Mouse (Mus musculus): ENCODE measurements around the gene Ubash3b. TPM values are rescaled to one million over a fixed set of nuclear protein-coding genes. Genes with fewer than 3 reads are reported as not detected.

Ubash3b gene
- polyA plus RNA-seq, 2 experiments, result 6.1 to 10.3 TPM

GRCm38 (mm10) chr9:41134907-41135306 lies 26.6 kb downstream of the Ubash3b start:
- Histone ChIP-seq H3K27ac (replicated peaks; ENCODE audit: low read depth, low read length) (no peak overlapping the region), H3K4me1 (ENCODE audit: control insufficient read depth, insufficient read depth, low read length) (peaks cover 24% of the 10 kb centered on the region; the same call in 1 of the 2 replicates), H3K36me3 (ENCODE audit: control insufficient read depth, insufficient read depth, low read length) (no peaks in the 10 kb centered on the region), H3K4me3 (replicated peaks; ENCODE audit: low read length) (no peak overlapping the region), H3K9me3 (ENCODE audit: control insufficient read depth, low read length) (no peaks in the 10 kb centered on the region), H3K4me2 (replicated peaks; ENCODE audit: low read depth, low read length, severe bottlenecking) (no peak overlapping the region), H3K27me3 (ENCODE audit: control insufficient read depth, insufficient read depth, low read length) (no peaks in the 10 kb centered on the region), H3K9ac (ENCODE audit: low read depth, low read length, severe bottlenecking) (no peak overlapping the region)
- DNase-seq (ENCODE audit: low spot score) (no peak), ATAC-seq (ENCODE audit: low FRiP score, low read depth) (no peak)
- 71% methylated on average over 4 of the region's 4 CpGs for WGBS
- TF ChIP-seq POLR2A (IDR thresholded peaks at IDR 0.05; ENCODE audit: borderline replicate concordance, extremely low read depth, insufficient read depth, insufficient read length), result no peak

DNA sequence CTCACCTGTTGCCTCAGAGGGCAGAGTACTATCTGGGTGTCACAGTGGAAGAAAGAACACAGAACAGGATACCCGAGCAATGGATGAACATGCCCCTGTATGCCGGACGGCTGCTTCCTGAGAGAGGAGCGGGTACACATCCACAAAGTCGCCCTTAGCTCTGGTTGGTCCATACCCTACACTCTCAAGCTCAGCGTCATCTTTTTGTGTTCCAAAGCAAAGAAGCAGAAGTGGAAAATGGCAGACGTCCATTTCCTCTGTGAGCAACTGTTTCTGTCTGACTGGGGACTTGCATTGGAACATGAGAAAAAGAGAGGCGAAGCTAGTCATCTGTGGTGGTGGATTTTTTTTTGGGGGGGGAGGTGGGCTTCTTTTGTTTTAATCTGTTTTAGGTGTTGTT lies 30.9 kb downstream of the Ubash3b start:
- H3K27ac ChIP-seq (replicated peaks; ENCODE audit: low read depth, low read length), result no peak overlapping the region
- H3K27me3 ChIP-seq (ENCODE audit: control insufficient read depth, insufficient read depth, low read length), result no peaks in the 10 kb centered on the region
- H3K4me2 ChIP-seq (replicated peaks; ENCODE audit: low read depth, low read length, severe bottlenecking), result no peak overlapping the region
- H3K4me1 ChIP-seq (ENCODE audit: control insufficient read depth, insufficient read depth, low read length), result peaks cover 24% of the 10 kb centered on the region; the same call in 1 of the 2 replicates
- H3K36me3 ChIP-seq (ENCODE audit: control insufficient read depth, insufficient read depth, low read length), result no peaks in the 10 kb centered on the region
- H3K4me3 ChIP-seq (replicated peaks; ENCODE audit: low read length), result no peak overlapping the region
- 69% methylated on average over 8 of the region's 8 CpGs for WGBS
- ATAC-seq (ENCODE audit: low FRiP score, low read depth) (no peak), DNase-seq (ENCODE audit: low spot score) (no peak)
- H3K9ac ChIP-seq (ENCODE audit: low read depth, low read length, severe bottlenecking), result no peak overlapping the region
- TF ChIP-seq POLR2A (IDR thresholded peaks at IDR 0.05; ENCODE audit: borderline replicate concordance, extremely low read depth, insufficient read depth, insufficient read length), result no peak
- H3K9me3 ChIP-seq (ENCODE audit: control insufficient read depth, low read length), result no peaks in the 10 kb centered on the region

DNA sequence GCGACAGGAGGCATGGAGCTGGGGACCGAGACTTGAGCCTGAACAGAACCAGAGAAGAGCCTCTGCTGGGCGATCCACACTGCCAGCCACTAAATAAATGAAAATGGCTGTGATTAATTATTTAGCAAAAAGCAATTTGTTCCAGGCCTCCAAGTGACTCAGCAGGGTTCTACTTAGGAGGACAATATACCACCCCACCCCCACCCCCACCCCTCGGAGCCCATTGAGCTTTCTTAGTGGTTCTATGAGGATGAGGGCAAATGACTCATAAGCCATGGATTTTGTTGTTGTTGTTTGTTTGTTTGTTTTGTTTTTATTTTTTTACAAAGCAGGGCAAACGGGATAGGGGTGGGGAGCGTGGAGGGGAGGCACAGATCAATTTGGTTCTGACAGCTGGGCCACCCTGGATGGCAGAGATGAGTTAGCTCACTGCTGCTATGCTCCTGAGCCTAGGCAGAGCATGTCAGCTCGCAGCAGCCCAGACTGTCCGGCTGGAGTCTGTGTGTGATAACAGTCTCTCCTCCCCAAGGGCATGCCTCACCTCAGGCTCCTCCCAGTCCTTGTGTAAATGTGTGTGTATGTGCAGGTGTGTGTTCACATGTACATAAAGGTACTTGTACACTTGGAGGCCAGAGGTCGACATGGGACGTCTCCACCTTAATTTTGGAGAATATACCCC lies 31.6 kb downstream of the Ubash3b start:
- no peak overlapping the region for H3K4me3 ChIP-seq (replicated peaks; ENCODE audit: low read length)
- no peak overlapping the region for H3K9ac ChIP-seq (ENCODE audit: low read depth, low read length, severe bottlenecking)
- H3K27me3 ChIP-seq (ENCODE audit: control insufficient read depth, insufficient read depth, low read length), result no peaks in the 10 kb centered on the region
- 59% methylated on average over 10 of the region's 10 CpGs for WGBS
- no peaks in the 10 kb centered on the region for H3K9me3 ChIP-seq (ENCODE audit: control insufficient read depth, low read length)
- no peak for TF ChIP-seq POLR2A (IDR thresholded peaks at IDR 0.05; ENCODE audit: borderline replicate concordance, extremely low read depth, insufficient read depth, insufficient read length)
- H3K4me1 ChIP-seq (ENCODE audit: control insufficient read depth, insufficient read depth, low read length), result peaks cover 20% of the 10 kb centered on the region; the same call in 1 of the 2 replicates
- no peak overlapping the region for H3K27ac ChIP-seq (replicated peaks; ENCODE audit: low read depth, low read length)
- H3K4me2 ChIP-seq (replicated peaks; ENCODE audit: low read depth, low read length, severe bottlenecking), result no peak overlapping the region
- no peaks in the 10 kb centered on the region for H3K36me3 ChIP-seq (ENCODE audit: control insufficient read depth, insufficient read depth, low read length)
- DNase-seq (ENCODE audit: low spot score) (no peak), ATAC-seq (ENCODE audit: low FRiP score, low read depth) (no peak)

GRCm38 (mm10) chr9:41129273-41129672 lies 32.2 kb downstream of the Ubash3b start:
- Histone ChIP-seq H3K9ac (ENCODE audit: low read depth, low read length, severe bottlenecking) (no peak overlapping the region), H3K27me3 (ENCODE audit: control insufficient read depth, insufficient read depth, low read length) (no peaks in the 10 kb centered on the region), H3K4me2 (replicated peaks; ENCODE audit: low read depth, low read length, severe bottlenecking) (no peak overlapping the region), H3K9me3 (ENCODE audit: control insufficient read depth, low read length) (no peaks in the 10 kb centered on the region), H3K27ac (replicated peaks; ENCODE audit: low read depth, low read length) (no peak overlapping the region), H3K4me3 (replicated peaks; ENCODE audit: low read length) (no peak overlapping the region), H3K36me3 (ENCODE audit: control insufficient read depth, insufficient read depth, low read length) (no peaks in the 10 kb centered on the region), H3K4me1 (ENCODE audit: control insufficient read depth, insufficient read depth, low read length) (peaks cover 20% of the 10 kb centered on the region; the same call in 1 of the 2 replicates)
- DNase-seq (ENCODE audit: low spot score), result no peak
- 97% methylated on average over 3 of the region's 3 CpGs for WGBS
- no peak for ATAC-seq (ENCODE audit: low FRiP score, low read depth)
- no peak for TF ChIP-seq POLR2A (IDR thresholded peaks at IDR 0.05; ENCODE audit: borderline replicate concordance, extremely low read depth, insufficient read depth, insufficient read length)

GRCm38 (mm10) chr9:41126723-41127122 lies 34.8 kb downstream of the Ubash3b start:
- no peak for TF ChIP-seq POLR2A (IDR thresholded peaks at IDR 0.05; ENCODE audit: borderline replicate concordance, extremely low read depth, insufficient read depth, insufficient read length)
- Histone ChIP-seq H3K9ac (ENCODE audit: low read depth, low read length, severe bottlenecking) (no peak overlapping the region), H3K4me2 (replicated peaks; ENCODE audit: low read depth, low read length, severe bottlenecking) (no peak overlapping the region), H3K4me3 (replicated peaks; ENCODE audit: low read length) (no peak overlapping the region), H3K27me3 (ENCODE audit: control insufficient read depth, insufficient read depth, low read length) (no peaks in the 10 kb centered on the region), H3K4me1 (ENCODE audit: control insufficient read depth, insufficient read depth, low read length) (peaks cover 22% of the 10 kb centered on the region), H3K27ac (replicated peaks; ENCODE audit: low read depth, low read length) (no peak overlapping the region), H3K36me3 (ENCODE audit: control insufficient read depth, insufficient read depth, low read length) (no peaks in the 10 kb centered on the region), H3K9me3 (ENCODE audit: control insufficient read depth, low read length) (no peaks in the 10 kb centered on the region)
- DNase-seq (ENCODE audit: low spot score) (no peak), ATAC-seq (ENCODE audit: low FRiP score, low read depth) (no peak)
- 72% methylated on average over 3 of the region's 3 CpGs for WGBS

Data from limb, embryonic 14.5 days (tissue).